24 mouse cellular contexts compared by ENCODE assay signal in genomic region chr2:13932253-13932652, GRCm38 (mm10).
DNase-seq lines count a peak whose midpoint lies in the region; ATAC-seq and TF ChIP-seq lines count a peak whose summit lies in the region.
"Had no signal": no experiment of that assay in that cellular context is flagged by ENCODE, and none has a peak within 500 bp of the region (broad histone marks: within the 10 kb centered on the region; RNA-seq: fewer than 3 reads in every experiment).

No protein-coding gene starts in this region.

- no peaks in the 10 kb centered on the region for H3K36me3 ChIP-seq in CH12.LX (replicated peaks in 1 of 2; ENCODE audit: control insufficient read depth in 1 of 2, insufficient read depth in 1 of 2, low read length in 1 of 2)
- H3K36me3 ChIP-seq in heart, embryonic 12.5 days: no peaks in the 10 kb centered on the region
- H3K36me3 ChIP-seq: embryonic facial prominence, embryonic 10.5 days; embryonic facial prominence, embryonic 13.5 days; forebrain, embryonic 12.5 days; forebrain, embryonic 15.5 days; heart, embryonic 10.5 days; hindbrain, embryonic 12.5 days; hindbrain, embryonic 15.5 days; intestine, embryonic 15.5 days had no signal

- dilution Hi-C loops in CH12.LX (cut with MboI; ENCODE audit: extremely low pct_ligation_motif_present, extremely low pct_unique_long_range_greater_than_20kb, low sequenced_read_pairs): no loop called here

- in situ Hi-C loops in CH12.LX (cut with MboI; ENCODE audit: low pct_ligation_motif_present, low pct_unique_long_range_greater_than_20kb, low sequenced_read_pairs) (loop anchor here (10.0 kb wide), 1 partner anchor 637 kb away; no protein-coding TSS in a partner anchor), Patski (cut with MboI; ENCODE audit: low pct_unique_long_range_greater_than_20kb) (loop anchor here (10.0 kb wide), 2 partner anchors 257 to 657 kb away; partner anchors contain the start of gene Rsu1)

- no peaks in the 10 kb centered on the region for H3K27me3 ChIP-seq in CH12.LX (replicated peaks)
- peaks cover 30% of the 10 kb centered on the region for H3K27me3 ChIP-seq in Patski
- H3K27me3 ChIP-seq in heart, embryonic 12.5 days (replicated peaks): no peaks in the 10 kb centered on the region
- H3K27me3 ChIP-seq: embryonic facial prominence, embryonic 13.5 days; forebrain, embryonic 12.5 days; forebrain, embryonic 15.5 days; hindbrain, embryonic 12.5 days; hindbrain, embryonic 15.5 days; intestine, embryonic 15.5 days had no signal

- H3K27ac ChIP-seq in layer of hippocampus, adult 2 months: no peak overlapping the region
- no peak overlapping the region for H3K27ac ChIP-seq in CH12.LX (ENCODE audit: insufficient read depth, low read depth)
- no peak overlapping the region for H3K27ac ChIP-seq in heart, embryonic 12.5 days (ENCODE audit: poor library complexity, severe bottlenecking)
- H3K27ac ChIP-seq: embryonic facial prominence, embryonic 10.5 days; embryonic facial prominence, embryonic 13.5 days; forebrain, embryonic 12.5 days; forebrain, embryonic 15.5 days; heart, adult 2 months; heart, embryonic 10.5 days; hindbrain, embryonic 12.5 days; hindbrain, embryonic 15.5 days; intestine, embryonic 15.5 days had no signal

- no peak for TF ChIP-seq POLR2A in CH12.LX (IDR thresholded peaks at IDR 0.05; ENCODE audit: low read depth, low read length)

- no peak overlapping the region for H3K4me2 ChIP-seq in CH12.LX (ENCODE audit: insufficient read depth, low read depth, poor library complexity, severe bottlenecking)
- H3K4me2 ChIP-seq in heart, embryonic 12.5 days: no peak overlapping the region
- H3K4me2 ChIP-seq: embryonic facial prominence, embryonic 13.5 days; forebrain, embryonic 12.5 days; forebrain, embryonic 15.5 days; hindbrain, embryonic 12.5 days; hindbrain, embryonic 15.5 days; intestine, embryonic 15.5 days had no signal

- TF ChIP-seq CTCF in layer of hippocampus, adult 2 months (conservative IDR thresholded peaks at IDR 0.05): 0 out of 2 replicates have a peak, but pooled peaks have one; percentile 3
- peak in 1 of 2 experiments; percentile 55; a peak in 2 of 4 replicates for TF ChIP-seq CTCF in CH12.LX (conservative IDR thresholded peaks at IDR 0.05 in 1 of 2, IDR thresholded peaks at IDR 0.05 in 1 of 2; ENCODE audit: low read depth in 2 of 2, low read length in 2 of 2)
- TF ChIP-seq CTCF in Patski (IDR thresholded peaks at IDR 0.05): peak; percentile 24

- no peaks in the 10 kb centered on the region for H3K4me1 ChIP-seq in CH12.LX (ENCODE audit: control insufficient read depth in 1 of 2, insufficient read depth in 2 of 2)
- H3K4me1 ChIP-seq in heart, embryonic 12.5 days (replicated peaks): no peaks in the 10 kb centered on the region
- H3K4me1 ChIP-seq: embryonic facial prominence, embryonic 10.5 days; embryonic facial prominence, embryonic 13.5 days; forebrain, embryonic 12.5 days; forebrain, embryonic 15.5 days; heart, embryonic 10.5 days; hindbrain, embryonic 12.5 days; hindbrain, embryonic 15.5 days; intestine, embryonic 15.5 days had no signal

- no peak overlapping the region for H3K4me3 ChIP-seq in layer of hippocampus, adult 2 months
- no peak overlapping the region for H3K4me3 ChIP-seq in CH12.LX (replicated peaks in 1 of 3; ENCODE audit: low read depth in 2 of 3, low read length in 2 of 3, poor library complexity in 1 of 3)
- no peak overlapping the region for H3K4me3 ChIP-seq in heart, embryonic 12.5 days
- H3K4me3 ChIP-seq: embryonic facial prominence, embryonic 10.5 days; embryonic facial prominence, embryonic 13.5 days; erythroblast, embryonic 14.5 days; forebrain, embryonic 12.5 days; forebrain, embryonic 15.5 days; heart, adult 2 months; heart, embryonic 10.5 days; hindbrain, embryonic 12.5 days; hindbrain, embryonic 15.5 days; intestine, embryonic 15.5 days had no signal

- DNase-seq in layer of hippocampus, adult 2 months (ENCODE audit: low spot score in 2 of 2): no peak
- no peak for DNase-seq in layer of hippocampus, postnatal 14 days (ENCODE audit: low spot score in 2 of 2)
- DNase-seq in CH12.LX (ENCODE audit: extremely low read depth) (peak; percentile 6), Patski (ENCODE audit: low read depth, low spot score) (no peak)
- no peak for DNase-seq in thymus, adult 18-20 months
- DNase-seq: adrenal gland, adult 2 months; adrenal gland, postnatal 14 days; cerebellum, adult 11 months; cerebellum, adult 2 months; cerebellum, adult 9-11 months; cerebellum, postnatal 25 days; embryo, embryonic 11 days; gastrocnemius, postnatal 25 days; heart, adult 2 months had no signal

- ATAC-seq in Patski: no peak
- no peak for ATAC-seq in heart, embryonic 12.5 days (ENCODE audit: insufficient number of reproducible peaks, low FRiP score)
- ATAC-seq: forebrain, embryonic 15.5 days; intestine, embryonic 15.5 days had no signal

- H3K9ac ChIP-seq in CH12.LX (ENCODE audit: insufficient read depth, low read depth): no peak overlapping the region
- no peak overlapping the region for H3K9ac ChIP-seq in heart, embryonic 12.5 days
- H3K9ac ChIP-seq: embryonic facial prominence, embryonic 13.5 days; forebrain, embryonic 12.5 days; forebrain, embryonic 15.5 days; hindbrain, embryonic 12.5 days; hindbrain, embryonic 15.5 days; intestine, embryonic 15.5 days had no signal

- H3K9me3 ChIP-seq in CH12.LX (replicated peaks; ENCODE audit: low read length): no peaks in the 10 kb centered on the region
- no peaks in the 10 kb centered on the region for H3K9me3 ChIP-seq in heart, embryonic 12.5 days (replicated peaks)
- H3K9me3 ChIP-seq: embryonic facial prominence, embryonic 10.5 days; embryonic facial prominence, embryonic 13.5 days; forebrain, embryonic 12.5 days; forebrain, embryonic 15.5 days; heart, embryonic 10.5 days; hindbrain, embryonic 12.5 days; hindbrain, embryonic 15.5 days; intestine, embryonic 15.5 days had no signal

- CTCF ChIA-PET in Patski (lab: Charles Lee): no interaction called here

- POLR2A ChIA-PET in Patski (lab: Charles Lee): no interaction called here

- TF ChIP-seq RAD21 in CH12.LX (IDR thresholded peaks at IDR 0.05; ENCODE audit: low read depth, low read length): peak; percentile 52

- H3K79me2 ChIP-seq in CH12.LX (replicated peaks; ENCODE audit: control insufficient read depth, extremely low read depth, insufficient read depth, poor library complexity, severe bottlenecking): no peaks in the 10 kb centered on the region

- no peak for TF ChIP-seq EP300 in CH12.LX (IDR thresholded peaks at IDR 0.05; ENCODE audit: low read length)

TF ChIP-seq in CH12.LX, 34 proteins besides CTCF, POLR2A, EP300 and RAD21:
- TF ChIP-seq SMC3 (IDR thresholded peaks at IDR 0.05; ENCODE audit: low read depth, low read length) (peak; percentile 19; the same call in 1 of the 2 replicates), MEF2A (IDR thresholded peaks at IDR 0.05; ENCODE audit: borderline replicate concordance, low read depth, low read length) (no peak)
